14 mouse cellular contexts compared by ENCODE assay signal in the genomic region with DNA sequence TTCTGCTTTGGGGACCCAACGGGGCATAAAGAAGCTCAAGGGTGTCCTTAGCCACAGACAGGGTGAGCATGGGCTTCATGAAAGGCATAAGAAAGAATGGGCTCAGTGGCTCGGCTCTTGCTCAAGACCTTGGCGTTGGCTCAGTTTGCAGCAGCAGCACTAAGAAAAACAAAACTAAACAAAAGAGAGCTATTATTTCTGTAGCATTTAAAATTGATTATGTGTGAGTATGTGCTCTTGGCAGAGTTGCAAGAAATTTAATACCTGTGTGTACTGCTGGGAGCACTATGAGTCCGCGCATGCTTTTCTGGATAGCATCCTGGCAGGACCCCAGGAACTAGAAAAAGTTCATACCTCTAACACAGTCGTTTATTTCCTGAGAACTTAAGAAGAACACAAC. TPM values are rescaled to one million over a fixed set of nuclear protein-coding genes. Genes with fewer than 3 reads are reported as not detected.
DNase-seq lines count a peak whose midpoint lies in the region; ATAC-seq and TF ChIP-seq lines count a peak whose summit lies in the region.
"Had no signal": no experiment of that assay in that cellular context is flagged by ENCODE, and none has a peak within 500 bp of the region (broad histone marks: within the 10 kb centered on the region; RNA-seq: fewer than 3 reads in every experiment).

No protein-coding gene starts in this region.

- H3K36me3 ChIP-seq in kidney, embryonic 15.5 days: no peaks in the 10 kb centered on the region
- H3K36me3 ChIP-seq in lung, embryonic 16.5 days (ENCODE audit: control insufficient read depth, insufficient read depth, low read length): no peaks in the 10 kb centered on the region
- H3K36me3 ChIP-seq: hindbrain, embryonic 15.5 days had no signal

- H3K4me3 ChIP-seq in kidney, embryonic 15.5 days (replicated peaks): no peak overlapping the region
- no peak overlapping the region for H3K4me3 ChIP-seq in embryonic fibroblast, embryonic 13.5 days (ENCODE audit: insufficient read depth, low read length)
- H3K4me3 ChIP-seq in lung, embryonic 16.5 days (ENCODE audit: low read length): no peak overlapping the region
- H3K4me3 ChIP-seq: hindbrain, embryonic 15.5 days had no signal

- no peak for DNase-seq in kidney, postnatal 4 days
- DNase-seq in adipocyte (ENCODE audit: low spot score): peak; percentile 63
- DNase-seq in ovary, adult 18-20 months (ENCODE audit: low spot score): no peak
- DNase-seq in testis, postnatal 14 days (ENCODE audit: low spot score): no peak
- DNase-seq: cerebellum, adult 8-10 months; kidney, postnatal 36 days; thymus, adult 18-20 months had no signal

- no peak for TF ChIP-seq CTCF in embryonic fibroblast, embryonic 13.5 days (IDR thresholded peaks at IDR 0.05; ENCODE audit: borderline replicate concordance, insufficient read depth, low read length)

- TF ChIP-seq POLR2A in embryonic fibroblast, embryonic 13.5 days (IDR thresholded peaks at IDR 0.05; ENCODE audit: low read depth, low read length): no peak

- H3K4me1 ChIP-seq in kidney, embryonic 15.5 days: peaks cover 64% of the 10 kb centered on the region
- peaks cover 37% of the 10 kb centered on the region for H3K4me1 ChIP-seq in embryonic fibroblast, embryonic 13.5 days (ENCODE audit: control insufficient read depth, insufficient read depth, low read length)
- peaks cover 65% of the 10 kb centered on the region for H3K4me1 ChIP-seq in lung, embryonic 16.5 days (replicated peaks; ENCODE audit: control insufficient read depth, insufficient read depth, low read length)

- no peak overlapping the region for H3K4me2 ChIP-seq in kidney, embryonic 15.5 days
- peak overlapping the region; percentile 20; the same call in 1 of the 2 replicates for H3K4me2 ChIP-seq in lung, embryonic 16.5 days (ENCODE audit: low read depth, low read length)
- H3K4me2 ChIP-seq: hindbrain, embryonic 15.5 days; liver, embryonic 11.5 days had no signal

- ATAC-seq in kidney, embryonic 15.5 days (replicated peaks; ENCODE audit: low FRiP score): no peak
- peak; percentile 75 for ATAC-seq in lung, embryonic 16.5 days (ENCODE audit: low read depth)
- no peak for ATAC-seq in megakaryocyte progenitor cell, adult 5-6 weeks (replicated peaks; ENCODE audit: poor library complexity)
- ATAC-seq: forebrain, embryonic 14.5 days had no signal

- no peak overlapping the region for H3K9ac ChIP-seq in kidney, embryonic 15.5 days
- 0 out of 2 replicates have a peak overlapping the region, but pooled peaks have one; percentile 26 for H3K9ac ChIP-seq in lung, embryonic 16.5 days (ENCODE audit: low read length)
- H3K9ac ChIP-seq: hindbrain, embryonic 15.5 days had no signal

- H3K27me3 ChIP-seq in kidney, embryonic 15.5 days: no peaks in the 10 kb centered on the region
- no peaks in the 10 kb centered on the region for H3K27me3 ChIP-seq in lung, embryonic 16.5 days (ENCODE audit: control insufficient read depth, insufficient read depth, low read depth, low read length)
- H3K27me3 ChIP-seq: hindbrain, embryonic 15.5 days had no signal

- 55% methylated on average over 6 of the region's 6 CpGs for whole genome bisulfite sequencing in kidney, embryonic 15.5 days
- WGBS in lung, embryonic 16.5 days: 37% methylated on average over 6 of the region's 6 CpGs

- H3K27ac ChIP-seq in kidney, embryonic 15.5 days: peak overlapping the region; percentile 61
- H3K27ac ChIP-seq in embryonic fibroblast, embryonic 13.5 days (ENCODE audit: insufficient read depth, low read length): peak overlapping the region; percentile 80
- peak overlapping the region; percentile 96 for H3K27ac ChIP-seq in lung, embryonic 16.5 days (ENCODE audit: low read length)
- H3K27ac ChIP-seq: hindbrain, embryonic 15.5 days had no signal

- H3K9me3 ChIP-seq in kidney, embryonic 15.5 days (replicated peaks): no peaks in the 10 kb centered on the region
- no peaks in the 10 kb centered on the region for H3K9me3 ChIP-seq in lung, embryonic 16.5 days (ENCODE audit: control insufficient read depth, low read length)
- H3K9me3 ChIP-seq: hindbrain, embryonic 15.5 days had no signal

RNA-seq across cellular contexts. Expression of gene Nfkbia, which starts 30.7 kb away (rescaled TPM):
- polyA plus RNA-seq in kidney, embryonic 15.5 days (2015; fragmentation: Nextera tagmentation; extraction: Ambion mirVana): 78.2 and 80.3 TPM in 2 replicates
- polyA plus RNA-seq in embryonic fibroblast, embryonic 13.5 days (2011; ENCODE audit: insufficient read length, low read depth, missing spikeins): 40.4 and 40.8 TPM in 2 replicates
- 130 and 136 TPM in 2 replicates for polyA plus RNA-seq in lung, embryonic 16.5 days (2015; fragmentation: Nextera tagmentation; extraction: Ambion mirVana)
- total RNA-seq in megakaryocyte progenitor cell, adult 5-6 weeks (2015): 40.6 and 85.4 TPM in 2 replicates
- total RNA-seq in megakaryocyte progenitor cell, adult 5-6 weeks (2017): 36.4 and 69.6 TPM in 2 replicates
